Mouse (Mus musculus): Measurements from ENCODE around the gene Alk. TPM values are rescaled to one million over a fixed set of nuclear protein-coding genes. Genes with fewer than 3 reads are reported as not detected.
"Not testable (repeated sequence)": the region's sequence is repeated elsewhere in the genome, so short reads cannot be mapped to it uniquely, and the experiment has no call there.

Gene Alk
- polyA plus RNA-seq, 1 experiment from 2014 or later, result 0.06 TPM

DNA sequence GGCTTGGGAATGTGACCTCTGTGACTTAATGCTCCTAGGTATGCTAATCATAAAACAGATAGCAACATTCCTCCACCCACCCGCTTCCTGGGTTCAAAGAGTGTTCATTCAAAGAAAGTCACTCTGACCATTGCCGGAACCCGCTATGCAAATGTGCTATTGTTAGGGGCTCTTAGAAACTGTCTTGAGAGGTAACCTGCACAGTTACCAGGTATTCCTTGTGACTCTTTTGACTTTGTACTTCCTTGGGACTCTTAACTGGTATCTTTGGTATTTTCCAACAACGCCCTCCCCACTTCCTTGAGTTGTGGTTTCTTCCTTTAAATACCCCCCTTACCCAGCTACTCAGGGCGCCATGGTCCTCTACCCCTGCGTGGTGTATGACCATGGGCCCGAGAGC is 125.2 kb downstream of the Alk start:
- not testable (repeated sequence) for H3K4me2 ChIP-seq; H3K9ac ChIP-seq; H3K27ac ChIP-seq; H3K4me1 ChIP-seq (replicated peaks); H3K9me3 ChIP-seq (replicated peaks); DNase-seq; ATAC-seq (ENCODE audit: low read depth); H3K36me3 ChIP-seq; H3K4me3 ChIP-seq (replicated peaks); H3K27me3 ChIP-seq
- 68% methylated on average over 7 of the region's 7 CpGs for WGBS (ENCODE audit: insufficient replicate concordance)

DNA sequence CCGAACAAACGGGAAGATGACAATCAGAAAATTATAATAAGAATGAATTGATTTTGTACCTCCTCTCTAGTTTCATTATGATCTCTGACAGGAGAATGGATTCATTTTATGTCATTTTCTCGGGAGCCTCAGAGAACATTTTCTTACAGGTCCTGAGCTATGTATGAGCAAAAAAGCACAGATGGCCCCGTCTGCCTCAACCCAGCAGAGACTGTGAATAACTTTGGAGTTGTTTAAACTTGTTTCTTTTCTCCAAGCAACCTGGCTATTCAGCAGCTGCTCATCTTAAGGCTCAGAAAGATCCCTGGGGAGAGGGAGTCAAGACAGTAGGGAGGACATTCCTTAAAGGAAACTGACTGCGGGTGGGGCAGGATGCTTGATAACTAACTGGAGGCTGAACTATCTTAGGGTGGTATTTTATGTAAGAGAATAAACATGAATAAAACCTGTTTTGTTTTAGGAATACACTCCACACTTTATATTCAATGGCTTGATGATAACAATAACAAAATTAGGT is 126.5 kb downstream of the Alk start:
- 52% methylated on average over 5 of the region's 5 CpGs for WGBS (ENCODE audit: insufficient replicate concordance)
- no peak overlapping the region for H3K4me2 ChIP-seq
- no peak overlapping the region for H3K27ac ChIP-seq
- peaks cover 5% of the 10 kb centered on the region; the same call in 1 of the 2 replicates for H3K9me3 ChIP-seq (replicated peaks)
- H3K27me3 ChIP-seq, result no peaks in the 10 kb centered on the region
- no peaks in the 10 kb centered on the region for H3K36me3 ChIP-seq
- H3K4me1 ChIP-seq (replicated peaks), result no peaks in the 10 kb centered on the region
- ATAC-seq (ENCODE audit: low read depth) (no peak), DNase-seq (no peak)
- no peak overlapping the region for H3K4me3 ChIP-seq (replicated peaks)
- H3K9ac ChIP-seq, result no peak overlapping the region

DNA sequence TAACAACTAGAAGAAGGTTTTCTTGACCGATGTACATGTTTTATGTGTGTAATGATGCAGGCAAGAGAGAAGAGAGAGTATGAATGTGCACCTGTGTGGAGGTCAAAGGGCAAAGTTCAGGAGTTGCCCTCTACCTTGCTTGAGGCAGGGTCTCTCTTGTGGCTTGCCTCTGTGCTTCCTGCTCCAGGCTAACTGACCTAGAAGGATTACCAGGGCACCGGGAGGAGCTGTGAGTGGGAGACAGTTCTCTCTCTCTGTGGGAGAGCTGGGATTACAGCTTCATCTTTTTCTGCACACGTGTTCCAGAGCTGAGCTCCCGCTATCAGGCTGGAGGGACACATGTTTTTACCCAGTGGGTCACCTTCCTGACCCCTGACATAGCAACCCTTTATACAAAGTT is 127.5 kb downstream of the Alk start:
- peaks cover 5% of the 10 kb centered on the region; the same call in 1 of the 2 replicates for H3K9me3 ChIP-seq (replicated peaks)
- H3K36me3 ChIP-seq, result no peaks in the 10 kb centered on the region
- no peak overlapping the region for H3K9ac ChIP-seq
- no peak overlapping the region for H3K4me2 ChIP-seq
- no peaks in the 10 kb centered on the region for H3K4me1 ChIP-seq (replicated peaks)
- no peak overlapping the region for H3K27ac ChIP-seq
- H3K27me3 ChIP-seq, result no peaks in the 10 kb centered on the region
- H3K4me3 ChIP-seq (replicated peaks), result no peak overlapping the region
- ATAC-seq (ENCODE audit: low read depth) (no peak), DNase-seq (no peak)
- 40% methylated on average over 4 of the region's 4 CpGs for whole genome bisulfite sequencing (ENCODE audit: insufficient replicate concordance)

- Histone ChIP-seq H3K27me3 (no peaks in the 10 kb centered on the region), H3K4me1 (replicated peaks) (no peaks in the 10 kb centered on the region), H3K9ac (no peak overlapping the region), H3K27ac (no peak overlapping the region), H3K36me3 (no peaks in the 10 kb centered on the region), H3K9me3 (replicated peaks) (peaks cover 5% of the 10 kb centered on the region; the same call in 1 of the 2 replicates), H3K4me3 (replicated peaks) (no peak overlapping the region), H3K4me2 (no peak overlapping the region)
- 56% methylated on average over 5 of the region's 5 CpGs for WGBS (ENCODE audit: insufficient replicate concordance)
- DNase-seq (no peak), ATAC-seq (ENCODE audit: low read depth) (no peak)
Observed at GRCm38 (mm10) chr17:72474166-72474565, 130.3 kb downstream of the Alk start.

DNA sequence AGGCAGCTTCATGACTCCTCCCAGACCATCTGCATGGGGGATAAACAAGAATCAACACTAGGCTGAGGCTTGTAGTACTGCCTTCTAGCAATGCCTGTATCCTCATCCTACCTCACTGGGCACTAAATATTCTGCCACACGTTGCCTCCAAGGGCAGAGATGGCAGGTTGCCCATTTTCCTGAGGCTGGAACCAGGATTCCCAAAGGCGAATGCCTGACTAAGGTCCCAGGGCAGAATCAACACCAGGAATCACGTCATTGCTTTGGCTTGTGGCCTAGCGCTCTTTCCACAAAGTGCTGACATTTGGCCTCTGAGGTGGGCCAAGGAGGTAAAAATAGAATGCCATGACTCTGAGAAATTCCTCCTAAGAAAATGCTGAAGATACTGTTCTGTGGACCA is 155.9 kb downstream of the Alk start:
- Histone ChIP-seq H3K27ac (no peak overlapping the region), H3K36me3 (no peaks in the 10 kb centered on the region), H3K4me2 (no peak overlapping the region), H3K9me3 (replicated peaks) (0 out of 2 replicates have a peak, but pooled peaks cover 5% of the 10 kb centered on the region), H3K27me3 (no peaks in the 10 kb centered on the region), H3K4me1 (replicated peaks) (no peaks in the 10 kb centered on the region), H3K4me3 (replicated peaks) (no peak overlapping the region), H3K9ac (no peak overlapping the region)
- no peak for DNase-seq
- ATAC-seq (ENCODE audit: low read depth), result no peak
- whole genome bisulfite sequencing (ENCODE audit: insufficient replicate concordance), result 60% methylated on average over 4 of the region's 4 CpGs

GRCm38 (mm10) chr17:72445204-72446177 is 158.9 kb downstream of the Alk start:
- H3K27me3 ChIP-seq, result no peaks in the 10 kb centered on the region
- H3K4me3 ChIP-seq (replicated peaks), result no peak overlapping the region
- 40% methylated on average over 3 of the region's 3 CpGs for WGBS (ENCODE audit: insufficient replicate concordance)
- ATAC-seq (ENCODE audit: low read depth) (no peak), DNase-seq (no peak)
- no peak overlapping the region for H3K9ac ChIP-seq
- H3K36me3 ChIP-seq, result no peaks in the 10 kb centered on the region
- H3K9me3 ChIP-seq (replicated peaks), result 0 out of 2 replicates have a peak, but pooled peaks cover 5% of the 10 kb centered on the region
- H3K4me1 ChIP-seq (replicated peaks), result no peaks in the 10 kb centered on the region
- H3K4me2 ChIP-seq, result no peak overlapping the region
- no peak overlapping the region for H3K27ac ChIP-seq

DNA sequence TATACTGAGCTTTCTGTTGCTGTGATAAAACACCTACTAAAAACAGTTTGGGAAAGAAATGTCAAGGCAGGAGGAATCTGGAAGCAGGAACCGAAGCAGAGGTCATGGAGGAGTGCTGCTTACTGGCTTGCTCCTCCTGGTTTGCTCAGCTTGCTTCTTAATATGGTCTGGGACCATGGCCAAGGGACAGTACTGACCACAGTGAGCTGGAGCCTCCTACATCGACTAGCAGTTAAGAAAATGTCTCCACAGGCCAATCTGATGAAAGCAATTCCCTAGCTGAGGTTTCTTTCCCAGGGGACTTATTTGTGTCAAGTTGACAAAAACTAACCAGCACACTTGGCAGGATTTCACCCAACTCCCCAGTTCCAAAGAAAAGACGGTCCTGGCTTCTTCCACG is 187.0 kb downstream of the Alk start:
- Histone ChIP-seq H3K9ac (no peak overlapping the region), H3K9me3 (replicated peaks) (no peaks in the 10 kb centered on the region; the same call in 1 of the 2 replicates), H3K36me3 (no peaks in the 10 kb centered on the region), H3K4me1 (replicated peaks) (no peaks in the 10 kb centered on the region), H3K4me2 (no peak overlapping the region), H3K4me3 (replicated peaks) (no peak overlapping the region), H3K27ac (no peak overlapping the region), H3K27me3 (no peaks in the 10 kb centered on the region)
- 59% methylated on average over 4 of the region's 4 CpGs for WGBS (ENCODE audit: insufficient replicate concordance)
- no peak for DNase-seq
- ATAC-seq (ENCODE audit: low read depth), result no peak

DNA sequence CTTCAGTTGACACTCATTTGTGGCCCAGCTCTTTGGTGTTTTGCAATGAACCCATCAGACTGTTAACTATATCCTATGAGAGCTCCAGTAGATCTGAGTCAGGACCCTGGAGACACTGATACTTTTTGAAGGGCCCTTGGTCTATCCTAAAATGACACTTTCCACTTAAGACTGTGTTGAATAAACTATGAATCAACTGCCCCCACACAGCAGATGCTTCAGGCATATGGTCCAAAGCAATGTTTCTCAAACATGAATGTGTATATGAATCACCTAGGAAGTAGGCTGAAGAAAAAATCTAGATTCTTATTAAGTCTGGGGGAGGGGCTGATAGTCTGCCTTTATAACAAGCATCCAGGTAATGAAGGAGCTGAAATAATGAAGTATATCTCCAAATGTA is 189.8 kb downstream of the Alk start:
- H3K9me3 ChIP-seq (replicated peaks), result no peaks in the 10 kb centered on the region
- H3K36me3 ChIP-seq, result no peaks in the 10 kb centered on the region
- H3K4me2 ChIP-seq, result no peak overlapping the region
- DNase-seq (no peak), ATAC-seq (ENCODE audit: low read depth) (no peak)
- no peak overlapping the region for H3K4me3 ChIP-seq (replicated peaks)
- H3K27me3 ChIP-seq, result no peaks in the 10 kb centered on the region
- no peak overlapping the region for H3K9ac ChIP-seq
- H3K4me1 ChIP-seq (replicated peaks), result no peaks in the 10 kb centered on the region
- H3K27ac ChIP-seq, result no peak overlapping the region

- H3K4me1 ChIP-seq (replicated peaks), result no peaks in the 10 kb centered on the region
- H3K27ac ChIP-seq, result no peak overlapping the region
- no peaks in the 10 kb centered on the region for H3K27me3 ChIP-seq
- WGBS (ENCODE audit: insufficient replicate concordance), result 48% methylated on average over 2 of the region's 2 CpGs
- H3K36me3 ChIP-seq, result no peaks in the 10 kb centered on the region
- ATAC-seq (ENCODE audit: low read depth) (no peak), DNase-seq (no peak)
- no peak overlapping the region for H3K4me2 ChIP-seq
- H3K9me3 ChIP-seq (replicated peaks), result no peaks in the 10 kb centered on the region
- H3K4me3 ChIP-seq (replicated peaks), result no peak overlapping the region
- no peak overlapping the region for H3K9ac ChIP-seq
Observed at GRCm38 (mm10) chr17:72404813-72405212, 199.6 kb downstream of the Alk start.

- ATAC-seq (ENCODE audit: low read depth) (no peak), DNase-seq (no peak)
- Histone ChIP-seq H3K4me1 (replicated peaks) (no peaks in the 10 kb centered on the region), H3K4me3 (replicated peaks) (no peak overlapping the region), H3K9me3 (replicated peaks) (0 out of 2 replicates have a peak, but pooled peaks cover 4% of the 10 kb centered on the region), H3K36me3 (no peaks in the 10 kb centered on the region), H3K27ac (no peak overlapping the region), H3K4me2 (no peak overlapping the region), H3K27me3 (no peaks in the 10 kb centered on the region), H3K9ac (no peak overlapping the region)
- 56% methylated on average over 3 of the region's 3 CpGs for WGBS (ENCODE audit: insufficient replicate concordance)
Observed at GRCm38 (mm10) chr17:72401861-72402260, 202.6 kb downstream of the Alk start.

- DNase-seq (no peak), ATAC-seq (ENCODE audit: low read depth) (no peak)
- Histone ChIP-seq H3K4me2 (no peak overlapping the region), H3K9ac (no peak overlapping the region), H3K4me3 (replicated peaks) (no peak overlapping the region), H3K9me3 (replicated peaks) (0 out of 2 replicates have a peak, but pooled peaks cover 4% of the 10 kb centered on the region), H3K4me1 (replicated peaks) (no peaks in the 10 kb centered on the region), H3K36me3 (no peaks in the 10 kb centered on the region), H3K27me3 (no peaks in the 10 kb centered on the region), H3K27ac (no peak overlapping the region)
- 65% methylated on average over 2 of the region's 2 CpGs for WGBS (ENCODE audit: insufficient replicate concordance)
Observed at GRCm38 (mm10) chr17:72401349-72401748, 203.1 kb downstream of the Alk start.

Data from liver, embryonic 13.5 days (tissue).